Mouse (Mus musculus): ENCODE measurements at regions not wholly inside any gene's neighbourhood (a gene's known extent, or its start where the extent isn't known, plus 50 kb on each side); places are given as distances from the start of the nearest gene placed in this dataset.

GRCm38 (mm10) chr13:73033055-73033454 is 227.2 kb upstream of the Irx4 start:
- Histone ChIP-seq H3K4me2 (replicated peaks) (no peak overlapping the region), H3K4me3 (no peak overlapping the region), H3K4me1 (peaks cover 11% of the 10 kb centered on the region), H3K9ac (replicated peaks) (no peak overlapping the region), H3K27me3 (peaks cover 45% of the 10 kb centered on the region), H3K27ac (replicated peaks) (no peak overlapping the region), H3K36me3 (no peaks in the 10 kb centered on the region), H3K9me3 (no peaks in the 10 kb centered on the region)
- no peak for ATAC-seq (replicated peaks)
- 29% methylated on average over 3 of the region's 3 CpGs for WGBS

DNA sequence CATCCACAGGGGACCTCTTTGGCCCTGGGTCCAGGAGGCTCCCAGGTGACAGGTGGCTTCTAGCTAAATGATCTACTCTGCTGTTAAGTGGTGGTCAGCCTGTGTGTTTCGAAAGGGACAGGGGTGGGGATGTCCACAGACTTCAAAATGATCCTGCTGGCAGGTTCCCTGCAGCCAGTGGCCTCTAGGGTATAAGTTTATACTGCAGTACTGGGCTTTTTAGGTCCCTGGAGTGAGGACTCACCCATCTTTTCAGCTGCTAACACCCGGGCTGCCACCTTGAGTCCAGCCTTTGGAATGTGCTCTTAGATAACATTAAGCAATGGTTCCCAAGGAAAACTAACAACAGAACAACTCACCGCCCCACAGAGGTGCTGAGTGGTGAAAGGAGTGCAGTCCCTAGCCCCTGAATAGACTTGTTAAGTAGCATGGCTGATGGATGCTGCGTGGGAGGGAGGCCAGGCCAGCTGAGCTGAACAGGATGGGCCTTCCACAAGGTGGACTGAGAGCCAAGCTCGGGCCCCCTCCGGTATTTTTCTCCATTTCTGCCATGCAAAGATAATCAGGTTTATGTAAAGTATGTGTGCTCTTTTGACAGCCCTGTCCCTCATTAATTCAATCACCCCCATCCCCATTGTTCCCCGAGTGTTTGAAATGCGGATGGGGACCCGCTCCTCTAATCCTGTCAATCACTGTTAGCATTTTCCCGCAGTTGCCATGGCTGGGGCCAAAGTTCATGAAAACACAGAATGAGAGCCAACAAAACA is 226.0 kb upstream of the Irx4 start:
- no peak overlapping the region for H3K4me3 ChIP-seq
- no peak overlapping the region for H3K27ac ChIP-seq (replicated peaks)
- ATAC-seq (replicated peaks): peak; percentile 87
- WGBS: 6% methylated on average over 10 of the region's 10 CpGs
- no peak overlapping the region for H3K9ac ChIP-seq (replicated peaks)
- no peaks in the 10 kb centered on the region for H3K36me3 ChIP-seq
- peaks cover 11% of the 10 kb centered on the region for H3K4me1 ChIP-seq
- peaks cover 56% of the 10 kb centered on the region for H3K27me3 ChIP-seq
- H3K9me3 ChIP-seq: no peaks in the 10 kb centered on the region
- H3K4me2 ChIP-seq (replicated peaks): no peak overlapping the region

DNA sequence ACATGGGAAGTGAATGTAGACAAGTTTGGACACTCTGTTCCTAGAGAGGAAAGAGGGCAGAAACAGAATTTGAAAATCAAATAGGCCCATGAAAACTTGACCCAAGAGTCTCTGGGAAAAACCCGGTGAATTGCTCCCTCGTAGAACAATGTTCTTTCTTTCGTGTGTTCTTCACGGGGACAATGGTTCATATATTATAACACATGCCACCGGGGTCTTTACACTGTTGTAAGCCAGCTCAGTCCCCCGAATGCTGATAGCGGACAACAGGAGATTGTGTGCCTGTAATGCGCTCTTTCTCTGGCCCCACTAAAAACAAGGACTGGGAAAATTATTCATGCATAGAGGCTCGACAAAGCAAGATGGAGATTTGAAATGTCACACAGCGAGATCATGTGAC is 225.4 kb upstream of the Irx4 start:
- H3K4me2 ChIP-seq (replicated peaks): no peak overlapping the region
- ATAC-seq (replicated peaks): peak; percentile 18; the same call in 1 of the 2 replicates
- WGBS: 13% methylated on average over 10 of the region's 10 CpGs
- no peak overlapping the region for H3K4me3 ChIP-seq
- H3K36me3 ChIP-seq: no peaks in the 10 kb centered on the region
- H3K9me3 ChIP-seq: no peaks in the 10 kb centered on the region
- H3K27ac ChIP-seq (replicated peaks): no peak overlapping the region
- H3K9ac ChIP-seq (replicated peaks): no peak overlapping the region
- H3K4me1 ChIP-seq: peaks cover 11% of the 10 kb centered on the region
- H3K27me3 ChIP-seq: peaks cover 63% of the 10 kb centered on the region

GRCm38 (mm10) chr13:73035336-73035940 is 224.8 kb upstream of the Irx4 start:
- H3K4me2 ChIP-seq (replicated peaks): no peak overlapping the region
- peaks cover 11% of the 10 kb centered on the region for H3K4me1 ChIP-seq
- WGBS: 37% methylated on average over 2 of the region's 2 CpGs
- H3K27me3 ChIP-seq: peaks cover 67% of the 10 kb centered on the region
- H3K27ac ChIP-seq (replicated peaks): no peak overlapping the region
- no peak overlapping the region for H3K4me3 ChIP-seq
- H3K9me3 ChIP-seq: no peaks in the 10 kb centered on the region
- H3K36me3 ChIP-seq: no peaks in the 10 kb centered on the region
- no peak overlapping the region for H3K9ac ChIP-seq (replicated peaks)
- ATAC-seq (replicated peaks): no peak

DNA sequence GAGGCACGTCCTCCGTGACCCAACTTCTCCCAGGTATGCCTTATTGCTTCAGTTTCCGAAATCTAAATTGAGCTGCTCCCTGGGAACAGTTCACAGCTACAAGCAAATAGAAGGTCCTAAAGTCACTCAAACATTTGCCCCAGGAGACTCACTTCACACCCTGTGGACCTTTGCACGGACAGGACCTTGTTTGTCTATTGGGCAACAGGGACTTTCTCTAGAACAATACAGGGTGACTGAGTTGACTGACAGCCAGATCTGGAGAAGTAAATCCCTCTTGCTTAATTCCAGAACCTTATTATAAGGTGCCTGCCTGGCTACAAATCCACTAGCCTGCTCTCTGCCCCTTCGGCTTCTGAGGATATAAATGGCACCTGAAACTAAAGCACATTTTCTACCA is 220.5 kb upstream of the Irx4 start:
- H3K27ac ChIP-seq (replicated peaks): no peak overlapping the region
- no peak overlapping the region for H3K4me3 ChIP-seq
- WGBS: 81% methylated on average over 5 of the region's 5 CpGs
- H3K36me3 ChIP-seq: no peaks in the 10 kb centered on the region
- no peaks in the 10 kb centered on the region for H3K9me3 ChIP-seq
- ATAC-seq (replicated peaks): no peak
- peaks cover 14% of the 10 kb centered on the region for H3K4me1 ChIP-seq
- H3K27me3 ChIP-seq: peaks cover 61% of the 10 kb centered on the region
- H3K4me2 ChIP-seq (replicated peaks): no peak overlapping the region
- H3K9ac ChIP-seq (replicated peaks): no peak overlapping the region

- no peaks in the 10 kb centered on the region for H3K9me3 ChIP-seq
- peak; percentile 66 for ATAC-seq (replicated peaks)
- no peak overlapping the region; the same call in 1 of the 2 replicates for H3K4me2 ChIP-seq (replicated peaks)
- no peak overlapping the region for H3K4me3 ChIP-seq
- no peaks in the 10 kb centered on the region for H3K36me3 ChIP-seq
- 19% methylated on average over 14 of the region's 14 CpGs for WGBS
- H3K4me1 ChIP-seq: peaks cover 12% of the 10 kb centered on the region
- H3K27ac ChIP-seq (replicated peaks): no peak overlapping the region
- H3K27me3 ChIP-seq: peaks cover 50% of the 10 kb centered on the region
- no peak overlapping the region for H3K9ac ChIP-seq (replicated peaks)
These were observed 218.8 kb upstream of the Irx4 start for GRCm38 (mm10) chr13:73041233-73042040.

GRCm38 (mm10) chr13:73069840-73070530 is 190.3 kb upstream of the Irx4 start:
- WGBS: 29% methylated on average over 13 of the region's 13 CpGs
- H3K4me3 ChIP-seq: no peak overlapping the region
- no peak for ATAC-seq (replicated peaks)
- peaks cover 6% of the 10 kb centered on the region for H3K4me1 ChIP-seq
- no peak overlapping the region for H3K4me2 ChIP-seq (replicated peaks)
- H3K36me3 ChIP-seq: no peaks in the 10 kb centered on the region
- no peak overlapping the region for H3K27ac ChIP-seq (replicated peaks)
- H3K9ac ChIP-seq (replicated peaks): no peak overlapping the region
- H3K27me3 ChIP-seq: no peaks in the 10 kb centered on the region
- H3K9me3 ChIP-seq: no peaks in the 10 kb centered on the region

GRCm38 (mm10) chr13:73070531-73070908 is 189.8 kb upstream of the Irx4 start:
- no peaks in the 10 kb centered on the region for H3K36me3 ChIP-seq
- no peak overlapping the region for H3K4me2 ChIP-seq (replicated peaks)
- ATAC-seq (replicated peaks): no peak
- WGBS: 26% methylated on average over 7 of the region's 7 CpGs
- H3K27ac ChIP-seq (replicated peaks): no peak overlapping the region
- H3K9me3 ChIP-seq: no peaks in the 10 kb centered on the region
- H3K27me3 ChIP-seq: no peaks in the 10 kb centered on the region
- H3K4me3 ChIP-seq: no peak overlapping the region
- peaks cover 6% of the 10 kb centered on the region for H3K4me1 ChIP-seq
- H3K9ac ChIP-seq (replicated peaks): no peak overlapping the region

DNA sequence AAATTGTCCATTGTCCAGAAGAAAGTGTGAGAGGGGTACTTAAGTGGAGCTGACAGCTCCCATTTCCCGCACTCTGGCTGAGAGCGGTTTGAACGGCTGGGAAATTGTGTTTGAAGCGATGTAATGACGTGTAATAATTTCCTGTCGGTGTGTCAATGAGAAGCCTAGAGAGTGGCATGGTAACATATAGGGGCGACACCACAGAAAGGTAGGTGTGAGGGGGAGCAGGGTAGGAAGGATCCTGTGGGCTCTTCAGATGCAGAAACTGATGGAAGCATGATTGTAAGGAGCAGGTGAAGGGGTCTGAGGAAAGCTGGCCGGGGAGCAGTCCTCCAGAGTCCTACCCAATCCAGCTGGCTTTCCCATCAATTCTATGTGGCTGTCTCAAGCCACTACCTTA is 189.2 kb upstream of the Irx4 start:
- peaks cover 6% of the 10 kb centered on the region for H3K4me1 ChIP-seq
- H3K4me2 ChIP-seq (replicated peaks): no peak overlapping the region
- H3K9ac ChIP-seq (replicated peaks): no peak overlapping the region
- no peak overlapping the region for H3K4me3 ChIP-seq
- ATAC-seq (replicated peaks): peak; percentile 49
- no peaks in the 10 kb centered on the region for H3K9me3 ChIP-seq
- no peaks in the 10 kb centered on the region for H3K36me3 ChIP-seq
- H3K27ac ChIP-seq (replicated peaks): no peak overlapping the region
- H3K27me3 ChIP-seq: no peaks in the 10 kb centered on the region
- 25% methylated on average over 8 of the region's 8 CpGs for WGBS

DNA sequence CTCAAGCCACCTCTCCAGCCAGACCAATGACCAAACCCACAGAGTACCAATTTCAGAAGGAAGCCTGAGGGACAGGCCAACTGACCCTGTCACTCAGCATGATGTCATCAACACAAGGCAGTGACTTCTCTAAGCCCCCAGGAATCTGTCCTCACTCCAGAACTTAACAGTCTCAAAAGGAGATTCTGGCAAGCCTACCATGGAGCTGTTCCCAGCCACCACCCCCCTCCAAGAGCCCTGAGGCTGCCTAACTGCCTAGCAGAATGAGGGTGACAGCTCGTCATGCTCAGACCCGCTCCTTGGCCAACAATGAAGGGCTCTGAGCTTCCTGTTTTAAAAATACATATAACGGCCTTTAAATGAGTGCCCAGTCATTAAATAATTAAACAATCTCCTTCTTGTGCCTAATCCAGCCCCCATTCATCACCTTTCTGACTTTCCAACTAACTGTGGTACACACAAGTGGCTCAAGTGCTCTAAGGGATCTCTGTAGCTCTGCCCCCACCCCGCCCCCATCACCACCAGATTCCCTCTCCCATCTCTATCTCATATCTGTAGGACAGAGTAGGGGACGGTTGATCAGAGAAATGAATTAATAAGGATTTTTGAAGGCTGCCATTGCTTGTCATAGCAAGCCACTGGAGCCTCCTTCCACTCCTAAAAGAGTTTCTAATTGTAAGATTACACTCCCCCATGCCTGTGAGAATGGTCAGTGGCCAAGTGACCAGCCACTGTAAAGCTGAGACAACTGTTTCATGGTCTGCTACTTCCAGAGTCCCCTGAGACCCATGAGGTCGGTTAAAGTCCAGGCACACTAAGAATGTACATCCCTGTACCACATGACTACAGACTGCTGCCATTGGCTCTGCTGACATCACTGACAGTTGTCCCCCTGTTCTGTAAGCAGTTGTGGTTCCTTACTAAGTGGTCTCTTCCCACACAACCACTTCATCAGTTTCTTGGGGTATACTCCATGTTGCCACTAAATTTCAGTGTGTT is 188.1 kb upstream of the Irx4 start:
- no peak overlapping the region for H3K27ac ChIP-seq (replicated peaks)
- no peaks in the 10 kb centered on the region for H3K36me3 ChIP-seq
- no peak overlapping the region for H3K4me3 ChIP-seq
- H3K4me2 ChIP-seq (replicated peaks): no peak overlapping the region
- no peaks in the 10 kb centered on the region for H3K9me3 ChIP-seq
- ATAC-seq (replicated peaks): no peak; the same call in 1 of the 2 replicates
- H3K27me3 ChIP-seq: no peaks in the 10 kb centered on the region
- H3K4me1 ChIP-seq: peaks cover 6% of the 10 kb centered on the region
- H3K9ac ChIP-seq (replicated peaks): no peak overlapping the region
- WGBS: 59% methylated on average over 6 of the region's 6 CpGs

DNA sequence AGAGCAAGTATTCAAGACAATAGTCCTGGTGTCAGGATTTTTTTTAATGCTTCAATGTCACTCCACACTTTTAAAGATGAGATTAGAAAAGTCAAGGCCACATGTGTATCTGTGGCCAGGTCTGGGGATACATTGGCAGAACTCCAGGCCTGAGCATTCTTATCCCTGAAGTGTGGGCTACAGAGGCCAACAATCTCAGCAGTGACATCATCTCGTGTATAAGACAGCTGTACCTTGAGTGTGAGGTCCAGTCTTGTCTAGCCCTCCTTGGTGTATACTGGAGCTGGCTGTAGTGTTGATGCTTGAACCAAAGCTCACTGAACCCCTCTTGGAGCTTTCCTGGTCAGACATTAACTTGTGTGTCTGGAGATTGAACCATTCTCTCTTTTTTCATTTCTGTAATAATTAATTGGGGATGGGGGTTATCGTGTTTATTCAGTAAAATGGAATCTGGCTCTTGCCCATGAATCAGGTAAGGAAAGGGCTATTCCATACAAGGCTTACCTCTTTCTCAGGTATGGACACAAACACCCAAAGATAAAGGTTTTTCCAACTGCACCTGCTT is 182.3 kb upstream of the Irx4 start:
- Histone ChIP-seq H3K4me3 (no peak overlapping the region), H3K4me1 (no peaks in the 10 kb centered on the region), H3K9ac (replicated peaks) (no peak overlapping the region), H3K27me3 (no peaks in the 10 kb centered on the region), H3K36me3 (no peaks in the 10 kb centered on the region), H3K4me2 (replicated peaks) (no peak overlapping the region), H3K9me3 (no peaks in the 10 kb centered on the region), H3K27ac (replicated peaks) (no peak overlapping the region)
- no peak for ATAC-seq (replicated peaks)
- WGBS: 69% methylated on average over 2 of the region's 2 CpGs

Measured in forebrain, embryonic 15.5 days (tissue).